Mouse (Mus musculus) adrenal gland, postnatal 4 days (tissue): ENCODE measurements at regions not wholly inside any gene's neighbourhood (a gene's known extent, or its start where the extent isn't known, plus 50 kb on each side); places are given as distances from the start of the nearest gene placed in this dataset.

Experiments used
- DNase-seq, 2 experiments: peaks; one replicate each; pipeline ENCODE4 v3.0.0; 2021 to 2022; ENCODE audit warnings: low spot score in 2 of 2, mixed read lengths in 2 of 2

GRCm38 (mm10) chr1:77109861-77110785 lies 404.8 kb downstream of the Epha4 start:
- no peak for DNase-seq

- DNase-seq, result no peak
Observed at GRCm38 (mm10) chr1:77128411-77128810, 386.5 kb downstream of the Epha4 start.

- no peak for DNase-seq
Observed at GRCm38 (mm10) chr1:77137663-77138062, 377.2 kb downstream of the Epha4 start.

- no peak for DNase-seq
Observed at GRCm38 (mm10) chr1:77140906-77141305, 374.0 kb downstream of the Epha4 start.

GRCm38 (mm10) chr1:77148052-77148451 lies 366.8 kb downstream of the Epha4 start:
- no peak for DNase-seq

- no peak for DNase-seq
Observed at GRCm38 (mm10) chr1:77168316-77168715, 346.6 kb downstream of the Epha4 start.

- DNase-seq, result no peak
Observed at GRCm38 (mm10) chr1:77172463-77172862, 342.4 kb downstream of the Epha4 start.

- no peak for DNase-seq
Observed at GRCm38 (mm10) chr1:77174801-77175200, 340.1 kb downstream of the Epha4 start.

GRCm38 (mm10) chr1:77175214-77175613 lies 339.7 kb downstream of the Epha4 start:
- DNase-seq, result no peak

GRCm38 (mm10) chr1:77176516-77176915 lies 338.4 kb downstream of the Epha4 start:
- DNase-seq, result no peak

GRCm38 (mm10) chr1:77183965-77184364 lies 330.9 kb downstream of the Epha4 start:
- DNase-seq, result no peak

- no peak for DNase-seq
Observed at GRCm38 (mm10) chr1:77190141-77190540, 324.7 kb downstream of the Epha4 start.

GRCm38 (mm10) chr1:77201321-77201917 lies 313.5 kb downstream of the Epha4 start:
- DNase-seq, result no peak

- no peak for DNase-seq
Observed at GRCm38 (mm10) chr1:77202948-77203347, 311.9 kb downstream of the Epha4 start.

- DNase-seq, result no peak
Observed at GRCm38 (mm10) chr1:77206535-77206934, 308.4 kb downstream of the Epha4 start.

GRCm38 (mm10) chr1:77209395-77209794 lies 305.5 kb downstream of the Epha4 start:
- no peak for DNase-seq

- no peak for DNase-seq
Observed at GRCm38 (mm10) chr1:77213462-77214098, 301.3 kb downstream of the Epha4 start.

GRCm38 (mm10) chr1:77219488-77220321 lies 295.2 kb downstream of the Epha4 start:
- no peak for DNase-seq

- no peak for DNase-seq
Observed at GRCm38 (mm10) chr1:77220322-77220590, 294.6 kb downstream of the Epha4 start.

GRCm38 (mm10) chr1:77220783-77221182 lies 294.1 kb downstream of the Epha4 start:
- DNase-seq, result no peak

GRCm38 (mm10) chr1:77221900-77222299 lies 293.0 kb downstream of the Epha4 start:
- no peak for DNase-seq
